Mouse (Mus musculus) frontal cortex, postnatal 10 days (tissue): ENCODE results near the gene Uchl4.
A peak's percentile ranks its signal among the peaks of the same experiment; 100 is the strongest.
"Not testable (repeated sequence)": the region's sequence is repeated elsewhere in the genome, so short reads cannot be mapped to it uniquely, and the experiment has no call there.

Experiments
- DNase-seq, 2 experiments: peaks; one replicate each; pipeline ENCODE4 v3.0.0; 2022; ENCODE audit warnings: low spot score in 2 of 2, mixed read lengths in 1 of 2

Uchl4 gene

GRCm38 (mm10) chr9:64234768-64235435 lies at the start of gene Uchl4:
Gene Uchl4 (plus strand): TSS chr9:64235201.
- DNase-seq, result no peak

DNA sequence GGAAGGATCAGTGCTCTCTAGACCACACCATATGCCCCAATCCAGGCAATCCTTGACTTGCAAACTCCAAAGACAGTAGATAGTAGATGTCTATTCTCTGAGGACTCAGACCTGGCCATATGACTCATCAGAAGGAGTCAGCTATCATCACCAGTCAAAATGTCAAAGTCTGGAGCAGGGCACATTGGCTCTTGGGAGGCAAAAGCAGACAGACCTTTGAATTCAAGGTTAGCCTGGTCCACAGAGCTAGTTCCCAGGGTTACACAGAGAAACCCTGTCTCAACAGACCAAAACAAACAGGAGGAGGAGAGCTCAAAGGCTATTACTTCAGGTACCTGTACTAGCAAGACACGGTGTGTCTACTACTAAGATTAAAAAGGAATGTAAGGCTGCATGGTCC lies 41.1 kb upstream of the Uchl4 start:
- DNase-seq, result no peak

- DNase-seq, result peak; percentile 36 to 38
These were observed 39.4 kb upstream of the Uchl4 start for GRCm38 (mm10) chr9:64195554-64195953.

GRCm38 (mm10) chr9:64197524-64197923 lies 37.5 kb upstream of the Uchl4 start:
- DNase-seq, result no peak

DNA sequence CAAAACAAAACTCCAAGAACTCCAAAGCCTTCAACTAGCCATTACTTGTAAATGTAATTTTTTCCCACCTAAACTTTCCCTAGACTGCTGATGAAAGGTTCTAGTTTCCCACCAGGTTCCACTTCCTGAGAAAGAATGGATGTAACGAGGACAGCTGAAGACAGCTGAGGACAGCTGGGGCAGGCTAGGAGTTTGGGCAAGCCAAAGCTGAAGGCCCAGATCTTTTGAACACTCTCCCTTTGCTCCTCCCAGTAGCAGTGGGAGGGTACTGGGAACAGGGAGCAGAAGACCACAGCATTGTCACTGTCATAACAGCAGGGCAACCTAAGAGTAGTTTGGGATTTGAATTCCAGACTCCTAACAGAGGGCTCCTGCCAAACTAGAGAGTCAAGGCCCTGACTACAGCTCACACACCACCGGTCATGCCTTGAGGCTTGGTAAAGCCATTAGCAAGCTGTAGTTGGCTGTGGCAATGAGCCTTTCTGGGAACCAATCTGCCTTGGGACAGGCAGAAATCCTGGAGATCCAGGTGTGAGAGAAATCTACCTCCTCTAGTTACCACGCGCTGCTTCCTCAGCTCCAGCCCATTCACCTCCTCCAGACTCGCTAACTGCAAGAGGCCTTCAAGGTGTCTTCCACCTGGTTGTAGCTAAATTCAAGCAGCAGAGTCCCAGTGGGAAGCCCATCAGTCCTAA lies 36.8 kb upstream of the Uchl4 start:
- no peak for DNase-seq

DNA sequence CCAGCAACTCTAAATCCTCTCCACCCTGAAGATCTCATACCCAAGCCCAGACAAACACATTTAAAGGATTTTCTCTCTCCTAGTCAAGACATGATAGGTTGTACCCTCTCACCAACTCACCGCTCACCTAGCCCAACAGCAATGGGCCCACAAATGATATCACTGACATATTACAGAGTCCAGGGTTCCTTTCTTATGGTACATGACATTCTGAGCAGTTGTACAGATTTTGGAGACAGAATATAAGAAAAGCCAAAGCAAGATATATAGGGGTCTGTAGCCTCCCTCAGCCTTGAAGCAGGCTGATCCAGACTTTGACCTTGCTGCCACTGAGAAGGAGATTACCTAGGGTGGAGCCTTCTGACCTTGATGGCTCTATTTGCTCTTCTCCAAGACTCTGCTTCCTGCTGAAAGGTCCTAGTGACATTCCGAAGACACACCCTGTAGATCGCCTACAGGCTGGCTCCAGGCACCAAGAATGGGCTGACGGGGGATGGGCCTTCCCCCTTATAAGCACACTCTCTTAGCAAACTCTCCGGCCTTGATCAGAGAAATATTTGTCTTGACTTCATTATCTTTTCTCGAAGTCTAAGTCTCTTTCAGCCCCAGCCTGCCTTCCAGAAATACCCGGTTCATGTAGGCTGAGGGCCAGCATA lies 36.1 kb upstream of the Uchl4 start:
- DNase-seq, result not testable (repeated sequence)

GRCm38 (mm10) chr9:64199897-64200296 lies 35.1 kb upstream of the Uchl4 start:
- DNase-seq, result no peak

DNA sequence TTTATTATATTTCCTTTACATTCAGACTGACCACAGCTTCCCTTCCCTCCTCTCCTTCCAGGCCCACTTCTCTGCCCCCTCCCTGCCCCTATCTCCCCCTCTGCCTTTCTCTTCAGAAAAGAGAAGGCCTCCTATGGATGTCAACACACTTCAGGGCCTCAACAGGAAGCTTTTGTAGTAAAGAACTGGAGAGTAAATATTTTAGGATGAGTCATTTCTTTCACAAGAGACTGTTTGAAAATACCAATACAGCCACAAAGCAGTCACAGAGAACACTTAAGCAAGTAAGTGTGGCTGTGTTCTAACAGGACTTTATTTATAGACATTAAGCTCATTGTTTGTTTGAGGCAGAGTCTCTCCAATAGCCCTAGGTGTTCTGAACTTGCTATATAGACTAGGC lies 32.7 kb upstream of the Uchl4 start:
- no peak for DNase-seq

- no peak for DNase-seq
These were observed 32.1 kb upstream of the Uchl4 start for GRCm38 (mm10) chr9:64202866-64203265.

- no peak for DNase-seq
These were observed 27.4 kb upstream of the Uchl4 start for GRCm38 (mm10) chr9:64207509-64208084.

- no peak for DNase-seq
These were observed 20.5 kb upstream of the Uchl4 start for GRCm38 (mm10) chr9:64214452-64214851.

DNA sequence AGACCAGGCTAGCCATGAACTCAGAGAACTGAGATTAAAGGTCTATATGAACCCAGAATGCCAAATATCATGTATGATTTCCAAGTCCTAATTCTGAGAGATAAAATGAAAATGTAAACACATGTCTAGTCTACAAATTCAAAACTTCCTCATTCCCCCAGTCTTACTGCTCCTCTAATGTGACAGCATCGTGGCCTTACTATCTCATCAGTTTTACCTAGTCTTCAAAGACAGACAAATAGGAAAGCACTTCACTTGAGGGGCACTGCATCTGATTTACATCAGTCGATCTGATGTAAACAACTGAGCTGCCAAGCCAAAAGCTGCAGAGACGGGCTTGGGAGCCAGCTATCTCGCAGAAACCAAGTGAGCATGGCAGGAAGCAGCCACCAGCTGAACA lies 18.9 kb upstream of the Uchl4 start:
- no peak for DNase-seq

- no peak for DNase-seq
These were observed 18.4 kb upstream of the Uchl4 start for GRCm38 (mm10) chr9:64216641-64217040.

- no peak for DNase-seq
These were observed 17.1 kb upstream of the Uchl4 start for GRCm38 (mm10) chr9:64217887-64218286.

- no peak for DNase-seq
These were observed 15.7 kb upstream of the Uchl4 start for GRCm38 (mm10) chr9:64219305-64219704.

DNA sequence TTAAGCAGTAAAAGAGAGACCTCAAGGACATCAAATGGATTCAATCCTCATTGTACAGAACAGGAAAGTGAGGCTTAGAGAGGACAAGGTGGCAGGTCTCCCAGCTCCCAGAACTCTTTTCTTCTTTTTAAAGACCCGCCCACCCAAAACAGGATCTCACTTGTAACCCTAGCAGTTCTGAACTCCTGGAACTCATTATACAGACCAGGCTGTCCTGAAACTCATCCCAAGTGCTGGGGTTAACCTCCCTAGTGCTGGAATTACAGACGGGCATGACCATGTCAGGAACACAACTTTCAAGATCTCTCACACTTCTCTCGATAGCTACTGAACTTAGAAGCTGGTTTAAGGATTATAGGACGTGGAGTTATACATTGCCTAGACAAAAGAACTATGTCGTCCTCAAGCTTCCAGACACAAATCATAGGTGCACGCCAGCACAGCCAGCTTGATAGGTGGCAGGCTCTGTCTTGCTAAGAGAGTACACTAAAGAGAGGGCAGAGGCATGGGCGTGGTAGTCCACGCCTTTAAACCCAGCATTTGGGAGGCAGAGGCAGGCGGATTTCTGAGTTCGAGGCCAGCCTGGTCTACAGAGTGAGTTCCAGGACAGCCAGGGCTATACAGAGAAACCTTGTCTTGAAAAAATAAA lies 15.1 kb upstream of the Uchl4 start:
- no peak for DNase-seq

- DNase-seq, result no peak
These were observed 14.4 kb upstream of the Uchl4 start for GRCm38 (mm10) chr9:64220603-64221002.

GRCm38 (mm10) chr9:64221480-64221879 lies 13.5 kb upstream of the Uchl4 start:
- DNase-seq, result no peak

DNA sequence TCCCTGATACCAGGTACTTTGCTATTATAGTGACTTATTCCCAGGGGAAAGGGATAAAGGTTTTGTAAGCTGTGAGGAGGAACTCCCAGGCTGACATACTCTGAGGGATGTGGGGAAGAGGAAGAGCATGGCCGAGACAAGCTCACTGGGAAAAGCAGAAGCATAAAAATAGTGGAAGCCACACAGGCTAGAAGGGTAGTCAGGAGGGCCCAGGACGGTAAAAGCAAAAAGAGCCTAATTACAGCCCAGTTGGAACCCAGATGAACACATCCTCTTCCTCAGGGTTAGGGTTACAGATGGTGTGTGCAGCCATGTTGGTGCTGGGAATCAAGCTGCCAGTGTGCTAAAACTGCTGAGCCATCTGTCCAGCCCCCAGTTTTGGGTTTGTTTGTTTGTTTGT lies 12.9 kb upstream of the Uchl4 start:
- DNase-seq, result no peak

- no peak for DNase-seq
These were observed 9.2 kb upstream of the Uchl4 start for GRCm38 (mm10) chr9:64225805-64226204.

- no peak for DNase-seq
These were observed 7.3 kb upstream of the Uchl4 start for GRCm38 (mm10) chr9:64227736-64228135.

- no peak for DNase-seq
These were observed 6.0 kb upstream of the Uchl4 start for GRCm38 (mm10) chr9:64228972-64229371.
